Mouse (Mus musculus) leukemia stem cell, adult 10-12 weeks (primary cell): ENCODE data around the gene Tas2r114. TPM values are rescaled to one million over a fixed set of nuclear protein-coding genes. Genes with fewer than 3 reads are reported as not detected.

Experiments used
- polyA plus RNA-seq: library from polyadenylated mRNA; stranded (reverse); fragments of >175 nt; gene quantifications from 2 replicates; pipeline ENCODE4 v1.2.3, GENCODE M21; 2012; ENCODE audit warnings: low replicate concordance

Gene Tas2r114
- not detected in 2 replicates for polyA plus RNA-seq

GRCm38 (mm10) chr6:131689963-131690362, at the start of gene Tas2r114:
TSS of gene Tas2r114 (minus strand) at chr6:131690063.

GRCm38 (mm10) chr6:131687395-131687794, 2.5 kb downstream of the Tas2r114 start, which contains the start of gene Tas2r105:
TSS of gene Tas2r105 (minus strand) at chr6:131687495.

GRCm38 (mm10) chr6:131685644-131686043, 4.2 kb downstream of the Tas2r114 start, which contains the start of gene Tas2r104:
TSS of gene Tas2r104 (minus strand) at chr6:131685744.

GRCm38 (mm10) chr6:131678786-131679185, 11.1 kb downstream of the Tas2r114 start, which contains the start of gene Tas2r106:
TSS of gene Tas2r106 (minus strand) at chr6:131678886.

GRCm38 (mm10) chr6:131660049-131660448, 29.8 kb downstream of the Tas2r114 start, which contains the start of gene Tas2r107:
TSS of gene Tas2r107 (minus strand) at chr6:131660149.

Other genes with a start within 250 kb of the Tas2r114 start
- not detected in 2 replicates for gene 5430401F13Rik, start 203.7 kb downstream of the Tas2r114 start, polyA plus RNA-seq
- gene Gm6619, start 203.7 kb downstream of the Tas2r114 start, polyA plus RNA-seq, result not detected in 2 replicates
- gene Tas2r130, start 59.2 kb downstream of the Tas2r114 start, polyA plus RNA-seq, result not detected in 2 replicates
- not detected in 2 replicates for gene Tas2r107, start 29.9 kb downstream of the Tas2r114 start, polyA plus RNA-seq
- not detected in 2 replicates for gene Tas2r106, start 11.2 kb downstream of the Tas2r114 start, polyA plus RNA-seq
- gene Tas2r104, start 4.3 kb downstream of the Tas2r114 start, polyA plus RNA-seq, result not detected in 2 replicates
- not detected in 2 replicates for gene Tas2r105, start 2.6 kb downstream of the Tas2r114 start, polyA plus RNA-seq